ENCODE assay signal across 7 mouse cellular contexts in the genomic region with DNA sequence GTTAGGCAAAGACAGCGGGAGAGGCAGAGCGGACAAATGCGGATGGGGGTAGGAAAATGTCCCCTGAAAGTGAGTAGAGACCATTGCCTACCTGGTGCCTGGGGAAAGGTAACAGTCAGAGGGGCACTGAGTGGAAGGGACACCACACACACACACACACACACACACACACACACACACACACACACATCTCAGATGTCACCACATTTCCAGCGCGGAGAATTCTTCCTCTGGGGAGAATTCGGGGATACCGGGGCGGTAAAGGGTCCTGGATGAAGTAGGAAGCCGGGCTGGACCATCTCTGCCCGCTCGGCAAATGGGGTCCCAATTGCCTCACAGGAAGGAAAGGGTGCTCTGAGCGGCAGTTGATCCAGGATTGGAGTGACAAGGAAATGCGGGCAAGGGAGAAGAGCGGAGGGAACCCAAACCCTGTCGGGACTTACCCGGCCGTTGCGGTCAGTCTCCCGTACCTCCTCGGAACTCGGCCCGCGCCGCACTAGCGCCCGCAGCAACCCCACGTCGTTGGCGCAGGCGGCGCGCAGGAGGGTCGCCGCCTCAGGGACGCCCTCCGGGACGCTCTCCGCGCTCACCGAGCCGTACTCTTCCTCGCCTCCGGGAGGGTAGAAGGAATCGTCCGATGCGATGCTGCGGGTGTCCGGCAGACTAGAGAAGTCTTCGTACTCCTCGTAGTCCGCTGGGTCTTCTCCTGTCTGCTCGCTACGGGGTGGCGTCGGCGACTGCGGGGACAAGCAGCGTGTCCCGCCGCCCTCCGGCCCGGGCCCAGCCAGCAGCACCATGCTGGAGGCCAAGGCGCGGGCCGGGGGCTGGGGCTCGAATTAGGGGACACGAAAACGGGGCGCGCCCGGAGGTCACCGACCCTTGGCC. TPM values are rescaled to one million over a fixed set of nuclear protein-coding genes. Genes with fewer than 3 reads are reported as not detected.
A peak's percentile ranks its signal among the peaks of the same experiment; 100 is the strongest.
DNase-seq lines count a peak whose midpoint lies in the region; ATAC-seq and TF ChIP-seq lines count a peak whose summit lies in the region.

No protein-coding gene starts in this region.

- peak; percentile 57; the same call in 1 of the 2 replicates for ATAC-seq in forebrain, embryonic 11.5 days (replicated peaks; ENCODE audit: low FRiP score)
- ATAC-seq in intestine, embryonic 15.5 days: no peak; the same call in none of the 2 replicates
- 0 out of 2 replicates have a peak, but pooled peaks have one; percentile 9 for ATAC-seq in megakaryocyte progenitor cell, adult 5-6 weeks (replicated peaks; ENCODE audit: poor library complexity)

- H3K27ac ChIP-seq in forebrain, embryonic 11.5 days (ENCODE audit: low read depth, low read length): no peak overlapping the region
- no peak overlapping the region for H3K27ac ChIP-seq in intestine, embryonic 15.5 days

- H3K9ac ChIP-seq in forebrain, embryonic 11.5 days (ENCODE audit: low read length): peak overlapping the region; percentile 55
- H3K9ac ChIP-seq in intestine, embryonic 15.5 days: peak overlapping the region; percentile 49

- H3K27me3 ChIP-seq in C2C12 (ENCODE audit: control insufficient read depth, insufficient read depth, insufficient read length): no peaks in the 10 kb centered on the region
- peaks cover 49% of the 10 kb centered on the region for H3K27me3 ChIP-seq in forebrain, embryonic 11.5 days (ENCODE audit: control insufficient read depth, insufficient read depth, low read length)
- peaks cover 47% of the 10 kb centered on the region for H3K27me3 ChIP-seq in intestine, embryonic 15.5 days (replicated peaks)

- WGBS in forebrain, embryonic 11.5 days: 1% methylated on average over 70 of the region's 72 CpGs
- under 1% methylated on average over 72 of the region's 72 CpGs for WGBS in intestine, embryonic 15.5 days

- TF ChIP-seq CTCF in C2C12 (IDR thresholded peaks at IDR 0.05; ENCODE audit: control insufficient read depth, insufficient read depth, insufficient read length): no peak

- H3K79me3 ChIP-seq in C2C12 (ENCODE audit: low read depth): peaks cover 37% of the 10 kb centered on the region

- H3K4me2 ChIP-seq in forebrain, embryonic 11.5 days (ENCODE audit: low read depth, low read length, severe bottlenecking): peak overlapping the region; percentile 100
- peak overlapping the region; percentile 100 for H3K4me2 ChIP-seq in intestine, embryonic 15.5 days (replicated peaks)

- H3K9me3 ChIP-seq in forebrain, embryonic 11.5 days (ENCODE audit: control insufficient read depth, low read length): no peaks in the 10 kb centered on the region
- H3K9me3 ChIP-seq in intestine, embryonic 15.5 days: no peaks in the 10 kb centered on the region

- peaks cover 13% of the 10 kb centered on the region; the same call in 1 of the 2 replicates for H3K4me1 ChIP-seq in forebrain, embryonic 11.5 days (replicated peaks; ENCODE audit: control insufficient read depth, insufficient read depth, low read length)
- H3K4me1 ChIP-seq in intestine, embryonic 15.5 days (replicated peaks): peaks cover 21% of the 10 kb centered on the region

- H3K4me3 ChIP-seq in C2C12 (ENCODE audit: insufficient read depth, poor library complexity, severe bottlenecking): peak overlapping the region; percentile 87
- H3K4me3 ChIP-seq in forebrain, embryonic 11.5 days (ENCODE audit: low read depth, low read length): peak overlapping the region; percentile 54
- H3K4me3 ChIP-seq in intestine, embryonic 15.5 days (replicated peaks): peak overlapping the region; percentile 62

- peak overlapping the region; percentile 74 for H3ac ChIP-seq in C2C12 (ENCODE audit: control insufficient read depth, insufficient read length, low read depth)

- H3K79me2 ChIP-seq in C2C12 (ENCODE audit: control insufficient read depth, insufficient read depth): peaks cover 54% of the 10 kb centered on the region

- DNase-seq in A20 (ENCODE audit: low read depth, low spot score): peak; percentile 79
- peak; percentile 64 for DNase-seq in forebrain, embryonic 11.5 days (ENCODE audit: low spot score)
- DNase-seq in ovary, postnatal 36 days (ENCODE audit: low spot score): no peak
- DNase-seq in ovary, postnatal 14 days (ENCODE audit: low spot score): no peak

- H3K36me3 ChIP-seq in C2C12 (ENCODE audit: control insufficient read depth, insufficient read depth): peaks cover 10% of the 10 kb centered on the region
- H3K36me3 ChIP-seq in forebrain, embryonic 11.5 days (ENCODE audit: control insufficient read depth, insufficient read depth, low read length): no peaks in the 10 kb centered on the region
- no peaks in the 10 kb centered on the region for H3K36me3 ChIP-seq in intestine, embryonic 15.5 days

TF ChIP-seq in C2C12, 6 proteins besides CTCF, POLR2A, EP300 and RAD21:
- TF ChIP-seq MYOD1 (IDR thresholded peaks at IDR 0.05; ENCODE audit: control insufficient read depth, insufficient read length, low read depth) (no peak), CEBPB (IDR thresholded peaks at IDR 0.05; ENCODE audit: low read depth) (no peak), MAX (IDR thresholded peaks at IDR 0.05) (no peak), MYOG (IDR thresholded peaks at IDR 0.05; ENCODE audit: control insufficient read depth, extremely low read depth, insufficient read length) (no peak), USF1 (IDR thresholded peaks at IDR 0.05; ENCODE audit: low read depth) (no peak), FOSL1 (IDR thresholded peaks at IDR 0.05; ENCODE audit: insufficient read depth, low read length, poor library complexity, severe bottlenecking) (no peak)

RNA-seq across cellular contexts. Expression of a gene that starts 0.7 kb away (rescaled TPM):
- 6.1 TPM for polyA plus RNA-seq in C2C12 (2012; fragmentation: generic; extraction: Trizol)
- 0.32 and 0.56 TPM in 2 replicates for polyA plus RNA-seq in forebrain, embryonic 11.5 days (2014; fragmentation: Nextera tagmentation; extraction: Ambion mirVana)
- 0.34 and 0.43 TPM in 2 replicates for polyA plus RNA-seq in intestine, embryonic 15.5 days (2015; fragmentation: Nextera tagmentation; extraction: Ambion mirVana)
- 0.20 and 0.79 TPM in 2 replicates for total RNA-seq in megakaryocyte progenitor cell, adult 5-6 weeks (2015)
- 0.29 and 0.61 TPM in 2 replicates for total RNA-seq in megakaryocyte progenitor cell, adult 5-6 weeks (2017)

Comparison
In these comparisons a context has a peak if more than half of its experiments do, and no peak if none do; other contexts are left out.
1. DNase-seq: peak in A20 (single experiment) and forebrain, embryonic 11.5 days (single experiment); none in ovary, postnatal 36 days (single experiment) and ovary, postnatal 14 days (single experiment).
2. Peak in every context shown above with its lines, with median percentiles within 50 percentile points of each other: H3K4me3 ChIP-seq.